Mouse (Mus musculus): ENCODE results near the gene Adgrg6. TPM values are rescaled to one million over a fixed set of nuclear protein-coding genes. Genes with fewer than 3 reads are reported as not detected.
A peak's percentile ranks its signal among the peaks of the same experiment; 100 is the strongest.

Gene Adgrg6
- polyA plus RNA-seq, 1 experiment from 2014 or later: 0.27 TPM

- DNase-seq (ENCODE audit: extremely low spot score, low spot score): no peak
- WGBS: 72% methylated on average over 7 of the region's 7 CpGs
- H3K4me3 ChIP-seq: no peak overlapping the region
- no peaks in the 10 kb centered on the region for H3K4me1 ChIP-seq
- no peaks in the 10 kb centered on the region for H3K9me3 ChIP-seq
- no peak overlapping the region for H3K27ac ChIP-seq
- no peaks in the 10 kb centered on the region for H3K36me3 ChIP-seq (replicated peaks)
- H3K27me3 ChIP-seq (ENCODE audit: poor library complexity, severe bottlenecking): no peaks in the 10 kb centered on the region
Observed at GRCm38 (mm10) chr10:14450073-14450472, 95.4 kb downstream of the Adgrg6 start.

- 0 out of 2 replicates have a peak, but pooled peaks cover 2% of the 10 kb centered on the region for H3K9me3 ChIP-seq
- WGBS: 89% methylated on average over 12 of the region's 12 CpGs
- no peak for DNase-seq (ENCODE audit: extremely low spot score, low spot score)
Observed at GRCm38 (mm10) chr10:14445590-14446291, 99.7 kb downstream of the Adgrg6 start.

DNA sequence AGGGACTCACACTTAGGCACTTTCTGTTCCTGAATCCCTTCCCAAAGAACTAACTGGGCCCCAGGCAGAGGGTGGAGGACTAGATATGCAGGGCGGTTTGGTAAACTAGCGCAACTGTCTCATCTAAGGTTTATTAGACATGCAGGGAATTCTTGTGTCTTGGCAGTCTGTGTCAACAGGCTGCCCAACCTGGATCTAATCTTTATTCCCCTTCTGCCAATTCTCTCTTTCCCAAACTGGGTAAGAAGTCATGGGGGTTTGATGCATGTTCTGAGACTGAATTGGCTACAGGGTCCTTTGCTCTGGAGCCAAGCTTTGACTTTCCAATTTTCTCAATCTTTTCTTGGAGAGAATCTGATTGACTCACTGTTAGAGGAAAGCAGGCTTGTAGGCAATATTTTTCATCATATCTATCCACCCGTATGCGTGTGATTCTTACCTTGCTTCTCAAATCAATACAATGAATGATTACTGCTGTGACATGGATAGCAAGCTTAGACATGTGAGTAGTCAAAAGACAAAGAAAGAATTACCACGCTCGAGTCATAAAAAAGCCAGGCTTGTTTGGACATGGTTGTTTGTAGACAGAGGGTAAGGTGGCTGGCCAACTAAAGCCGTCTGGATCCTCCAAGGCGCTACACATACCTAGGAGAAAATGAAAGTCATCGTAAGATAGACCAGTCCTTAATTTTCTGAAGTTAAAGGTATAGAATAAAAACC, 104.4 kb downstream of the Adgrg6 start:
- WGBS: 93% methylated on average over 9 of the region's 9 CpGs
- H3K36me3 ChIP-seq (replicated peaks): no peaks in the 10 kb centered on the region
- H3K27ac ChIP-seq: no peak overlapping the region
- H3K27me3 ChIP-seq (ENCODE audit: poor library complexity, severe bottlenecking): no peaks in the 10 kb centered on the region
- 0 out of 2 replicates have a peak, but pooled peaks cover 2% of the 10 kb centered on the region for H3K9me3 ChIP-seq
- no peak for DNase-seq (ENCODE audit: extremely low spot score, low spot score)
- H3K4me1 ChIP-seq: no peaks in the 10 kb centered on the region
- H3K4me3 ChIP-seq: no peak overlapping the region

More at GRCm38 (mm10) chr10:14445590-14446291, 99.7 kb downstream of the Adgrg6 start:
- no peaks in the 10 kb centered on the region for H3K36me3 ChIP-seq (replicated peaks)
- H3K27me3 ChIP-seq (ENCODE audit: poor library complexity, severe bottlenecking): no peaks in the 10 kb centered on the region
- no peak overlapping the region for H3K27ac ChIP-seq
- H3K4me3 ChIP-seq: no peak overlapping the region
- H3K4me1 ChIP-seq: no peaks in the 10 kb centered on the region

GRCm38 (mm10) chr10:14404070-14404469, 141.4 kb downstream of the Adgrg6 start:
- no peaks in the 10 kb centered on the region for H3K27me3 ChIP-seq (ENCODE audit: poor library complexity, severe bottlenecking)
- peaks cover 23% of the 10 kb centered on the region for H3K9me3 ChIP-seq
- no peak for DNase-seq (ENCODE audit: extremely low spot score, low spot score)
- H3K27ac ChIP-seq: no peak overlapping the region
- H3K4me3 ChIP-seq: no peak overlapping the region
- H3K36me3 ChIP-seq (replicated peaks): no peaks in the 10 kb centered on the region
- no peaks in the 10 kb centered on the region for H3K4me1 ChIP-seq
- WGBS: 75% methylated on average over 1 of the region's 1 CpGs

GRCm38 (mm10) chr10:14401744-14402143, 143.7 kb downstream of the Adgrg6 start:
- Histone ChIP-seq H3K27me3 (ENCODE audit: poor library complexity, severe bottlenecking) (no peaks in the 10 kb centered on the region), H3K4me1 (no peaks in the 10 kb centered on the region), H3K27ac (no peak overlapping the region), H3K9me3 (peaks cover 6% of the 10 kb centered on the region), H3K4me3 (no peak overlapping the region), H3K36me3 (replicated peaks) (no peaks in the 10 kb centered on the region)
- WGBS: 91% methylated on average over 8 of the region's 8 CpGs
- DNase-seq (ENCODE audit: extremely low spot score, low spot score): no peak

DNA sequence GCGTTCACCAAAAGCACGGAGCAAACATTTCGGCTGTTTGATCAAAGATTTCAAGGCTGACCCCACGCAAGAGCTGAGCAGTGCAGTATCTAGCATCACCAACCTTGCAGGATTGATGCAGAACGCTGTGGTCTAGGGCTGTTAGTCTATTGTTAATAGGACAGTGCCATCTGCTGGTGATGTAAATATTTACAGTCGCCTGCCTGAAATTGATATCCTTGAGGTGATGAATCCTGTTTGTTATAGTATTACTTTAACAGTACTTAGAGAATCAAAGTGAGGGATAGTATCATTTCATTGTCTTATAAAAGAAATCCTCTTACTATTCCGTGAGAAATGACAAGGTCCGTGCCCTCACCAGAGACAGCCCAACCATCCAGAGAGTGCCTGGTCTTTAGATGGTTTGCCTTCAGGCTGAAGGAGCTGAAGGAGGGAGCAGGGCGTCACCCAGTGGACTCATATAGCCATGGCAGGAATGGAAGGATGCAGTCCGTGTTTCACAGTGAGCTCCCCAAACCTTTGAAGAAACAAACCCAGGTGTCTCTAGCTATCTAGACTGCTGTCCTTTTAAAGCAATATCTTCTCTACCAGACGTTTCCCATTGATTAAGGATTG, 154.3 kb downstream of the Adgrg6 start:
- DNase-seq (ENCODE audit: extremely low spot score, low spot score): peak; percentile 27
- H3K27ac ChIP-seq: no peak overlapping the region
- WGBS: 13% methylated on average over 11 of the region's 11 CpGs
- H3K36me3 ChIP-seq (replicated peaks): no peaks in the 10 kb centered on the region
- no peaks in the 10 kb centered on the region for H3K9me3 ChIP-seq
- no peak overlapping the region for H3K4me3 ChIP-seq
- H3K4me1 ChIP-seq: no peaks in the 10 kb centered on the region
- H3K27me3 ChIP-seq (ENCODE audit: poor library complexity, severe bottlenecking): no peaks in the 10 kb centered on the region

- Histone ChIP-seq H3K27ac (no peak overlapping the region), H3K4me1 (no peaks in the 10 kb centered on the region), H3K27me3 (ENCODE audit: poor library complexity, severe bottlenecking) (no peaks in the 10 kb centered on the region), H3K9me3 (no peaks in the 10 kb centered on the region), H3K36me3 (replicated peaks) (no peaks in the 10 kb centered on the region), H3K4me3 (no peak overlapping the region)
- DNase-seq (ENCODE audit: extremely low spot score, low spot score): no peak
- 94% methylated on average over 5 of the region's 5 CpGs for WGBS
Observed at GRCm38 (mm10) chr10:14385574-14385973, 159.9 kb downstream of the Adgrg6 start.

DNA sequence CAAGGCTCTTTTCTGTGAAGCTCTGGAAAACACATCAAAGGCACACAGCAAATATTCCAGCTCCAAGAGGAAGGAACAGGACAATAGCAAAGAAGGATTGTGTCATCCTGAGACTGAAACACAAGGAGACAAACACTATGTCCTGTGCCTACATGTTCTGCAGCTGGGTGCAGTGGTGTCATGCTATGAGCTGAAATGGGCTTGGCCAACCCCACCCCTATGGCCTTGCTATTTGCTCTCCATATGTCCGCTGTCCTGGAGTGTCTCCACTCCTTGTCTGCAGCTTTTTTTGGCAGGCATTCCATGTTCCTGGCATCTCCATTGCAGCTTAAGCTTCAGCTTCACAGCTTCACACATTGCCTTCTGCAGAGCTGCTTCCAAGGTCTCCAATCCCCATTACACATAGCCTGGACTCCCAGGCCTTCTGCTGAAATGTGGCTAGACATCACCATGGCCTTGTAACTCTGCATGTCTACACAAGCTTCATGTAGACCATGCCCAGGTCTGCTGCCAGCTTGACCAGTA, 180.3 kb downstream of the Adgrg6 start:
- H3K4me1 ChIP-seq: no peaks in the 10 kb centered on the region
- no peaks in the 10 kb centered on the region for H3K27me3 ChIP-seq (ENCODE audit: poor library complexity, severe bottlenecking)

GRCm38 (mm10) chr10:14363226-14363625, 182.2 kb downstream of the Adgrg6 start:
- H3K9me3 ChIP-seq: no peaks in the 10 kb centered on the region
- no peak overlapping the region for H3K27ac ChIP-seq
- 94% methylated on average over 2 of the region's 2 CpGs for WGBS

More for the DNA sequence above, 180.3 kb downstream of the Adgrg6 start:
- H3K4me3 ChIP-seq: no peak overlapping the region
- H3K27ac ChIP-seq: no peak overlapping the region
- 75% methylated on average over 1 of the region's 1 CpGs for WGBS
- DNase-seq (ENCODE audit: extremely low spot score, low spot score): no peak
- H3K36me3 ChIP-seq (replicated peaks): no peaks in the 10 kb centered on the region
- no peaks in the 10 kb centered on the region for H3K9me3 ChIP-seq

DNA sequence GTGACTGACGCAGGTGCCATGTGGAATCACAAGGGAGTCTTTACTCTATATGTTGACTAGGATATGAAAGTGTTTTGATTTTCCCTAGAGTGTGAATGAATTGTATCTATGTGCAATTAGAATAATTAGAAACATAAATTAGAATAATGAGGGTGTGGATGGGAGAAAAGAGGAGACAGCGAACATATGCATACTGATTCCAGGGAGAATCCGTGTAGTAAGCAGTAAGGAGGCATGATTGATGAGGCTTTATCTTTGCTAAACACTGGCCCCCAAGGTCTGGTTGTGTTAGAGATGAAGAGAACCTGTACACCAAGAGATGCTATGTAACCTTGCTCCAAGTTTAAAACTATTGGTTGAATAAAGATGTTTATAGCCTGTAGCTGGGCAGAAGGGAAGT, 187.2 kb downstream of the Adgrg6 start:
- H3K27ac ChIP-seq: no peak overlapping the region
- H3K4me1 ChIP-seq: no peaks in the 10 kb centered on the region
- no peak for DNase-seq (ENCODE audit: extremely low spot score, low spot score)
- H3K4me3 ChIP-seq: no peak overlapping the region
- 93% methylated on average over 3 of the region's 3 CpGs for WGBS
- H3K27me3 ChIP-seq (ENCODE audit: poor library complexity, severe bottlenecking): no peaks in the 10 kb centered on the region
- no peaks in the 10 kb centered on the region for H3K36me3 ChIP-seq (replicated peaks)
- no peaks in the 10 kb centered on the region for H3K9me3 ChIP-seq

More at GRCm38 (mm10) chr10:14363226-14363625, 182.2 kb downstream of the Adgrg6 start:
- Histone ChIP-seq H3K36me3 (replicated peaks) (no peaks in the 10 kb centered on the region), H3K4me1 (no peaks in the 10 kb centered on the region), H3K27me3 (ENCODE audit: poor library complexity, severe bottlenecking) (no peaks in the 10 kb centered on the region), H3K4me3 (no peak overlapping the region)
- DNase-seq (ENCODE audit: extremely low spot score, low spot score): no peak

All from forebrain, embryonic 10.5 days (tissue).